In genomic region chr4:54470022-54471008, GRCm38 (mm10) we compare ENCODE assay signal across 9 mouse cellular contexts.
DNase-seq lines count a peak whose midpoint lies in the region; TF ChIP-seq lines count a peak whose summit lies in the region.
"Had no signal": no experiment of that assay in that cellular context is flagged by ENCODE, and none has a peak within 500 bp of the region (broad histone marks: within the 10 kb centered on the region; RNA-seq: fewer than 3 reads in every experiment).

No protein-coding gene starts in this region.

- TF ChIP-seq CTCF in lung, adult 2 months (IDR thresholded peaks at IDR 0.05; ENCODE audit: insufficient read depth, low read length), result no peak

- TF ChIP-seq POLR2A in lung, adult 2 months (IDR thresholded peaks at IDR 0.05; ENCODE audit: borderline replicate concordance, extremely low read depth, low read depth, low read length), result no peak

- no peak overlapping the region for H3K4me3 ChIP-seq in lung, adult 2 months (replicated peaks; ENCODE audit: extremely low read depth, low read depth, low read length)
- H3K4me3 ChIP-seq: myocyte had no signal

- 36% methylated on average over 13 of the region's 13 CpGs for WGBS in lung, adult 2 months

- intact Hi-C loops in heart, postnatal 25 days (cut with DNase I), result no loop called here
- intact Hi-C loops in gastrocnemius, postnatal 36 days (cut with DNase I), result no loop called here

- DNase-seq in heart, adult 18-20 months, result peak; percentile 13 to 21
- DNase-seq in heart, postnatal 25 days (ENCODE audit: low spot score), result no peak
- peak; percentile 45 for DNase-seq in embryo, embryonic 9.5 days (ENCODE audit: extremely low spot score)
- DNase-seq in gastrocnemius, postnatal 36 days, result peak; percentile 13 to 21
- DNase-seq in kidney, postnatal 14 days, result peak; percentile 31
- peak; percentile 9 for DNase-seq in lung, adult 2 months
- peak; percentile 84 to 86 for DNase-seq in right cerebral cortex, postnatal 10 days (ENCODE audit: low spot score in 2 of 2)
- no peak for DNase-seq in adipocyte (ENCODE audit: low spot score)

- peaks cover 3% of the 10 kb centered on the region; the same call in 1 of the 2 replicates for H3K4me1 ChIP-seq in lung, adult 2 months (ENCODE audit: control insufficient read depth, insufficient read depth, low read length)

Comparison
In these comparisons a context has a peak if more than half of its experiments do, and no peak if none do; other contexts are left out.
1. DNase-seq: peak in heart, adult 18-20 months (2 of 2), embryo, embryonic 9.5 days (single experiment), gastrocnemius, postnatal 36 days (2 of 2), kidney, postnatal 14 days (single experiment), lung, adult 2 months (single experiment) and right cerebral cortex, postnatal 10 days (2 of 2); none in heart, postnatal 25 days (single experiment) and adipocyte (single experiment).